Mouse (Mus musculus) E14TG2a.4 (cell line): ENCODE measurements around the gene Foxn3.

Experiments
- CTCF ChIP-seq: conservative IDR thresholded peaks from 2 replicates; pipeline ENCODE4 v1.5.1; 2014; ENCODE audit warnings: low read length
- POU5F1 ChIP-seq: IDR thresholded peaks from 2 replicates; pipeline ENCODE4 v1.6.1; 2014; ENCODE audit warnings: low read length, borderline replicate concordance

DNA sequence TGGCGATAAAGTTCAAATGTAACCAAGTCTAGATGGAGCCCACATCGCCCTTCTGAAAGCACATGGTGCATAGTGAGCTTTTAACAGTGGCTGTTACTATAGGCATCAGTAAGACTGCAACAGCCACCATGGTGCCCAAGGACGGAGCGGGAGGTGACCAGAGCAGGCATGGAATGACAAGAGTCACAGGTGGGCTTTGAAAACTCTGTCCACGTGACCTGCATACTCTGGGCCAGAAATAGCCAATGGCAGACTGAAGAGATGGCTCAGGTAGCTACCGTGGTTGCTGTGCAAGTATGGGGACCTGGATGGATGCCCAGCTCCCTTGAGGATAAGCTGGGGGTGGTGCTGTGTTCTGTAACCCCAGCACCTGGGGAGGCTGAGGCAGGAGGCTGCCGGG is 47.5 kb upstream of the Foxn3 start:
- TF ChIP-seq CTCF (no peak), POU5F1 (no peak)
